Mouse (Mus musculus) cerebellum, adult 8-10 months (tissue): ENCODE results near the gene Gpr141.
A peak's percentile ranks its signal among the peaks of the same experiment; 100 is the strongest.

Experiments used
- DNase-seq: peaks from one replicate; pipeline ENCODE4 v3.0.0; 2022

Gpr141 gene

DNA sequence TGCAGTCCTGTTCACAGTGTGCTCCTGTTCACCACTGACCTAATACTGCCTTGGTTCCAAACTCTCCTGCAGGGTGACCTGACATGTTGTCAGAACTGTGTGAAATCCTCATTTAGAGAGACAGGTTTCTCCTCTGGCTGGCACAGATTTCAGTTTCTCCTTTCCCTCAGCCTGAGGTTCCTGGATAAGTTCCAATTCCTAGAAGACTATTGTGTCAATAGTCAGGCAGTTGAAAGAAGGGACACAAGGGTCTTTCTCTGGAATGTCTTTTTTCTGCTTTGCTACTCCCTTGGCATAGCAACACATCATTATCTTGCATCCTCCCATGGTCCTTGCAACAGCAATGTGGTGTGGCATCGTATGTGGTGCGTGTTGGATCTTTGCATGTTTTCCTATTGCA lies 106.9 kb downstream of the Gpr141 start:
- DNase-seq = no peak

DNA sequence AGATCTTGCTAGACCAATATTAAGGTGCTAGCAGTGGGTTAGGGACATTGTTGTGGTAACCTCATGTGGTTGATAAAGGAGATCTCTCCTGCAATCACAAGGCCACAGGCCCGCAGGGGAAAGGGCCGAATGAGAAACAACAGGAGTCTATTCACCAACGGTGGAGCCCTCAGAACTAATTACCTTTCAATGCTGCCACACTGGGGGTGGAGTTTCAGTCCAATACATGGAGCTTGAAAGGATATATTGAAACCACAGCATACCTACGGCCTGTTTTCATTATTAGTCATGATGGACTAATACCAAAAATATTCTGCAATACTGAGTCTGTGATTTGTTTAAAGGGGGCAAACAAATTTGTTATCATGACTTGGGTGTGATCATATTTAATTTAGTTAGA lies 120.3 kb downstream of the Gpr141 start:
- no peak for DNase-seq

DNA sequence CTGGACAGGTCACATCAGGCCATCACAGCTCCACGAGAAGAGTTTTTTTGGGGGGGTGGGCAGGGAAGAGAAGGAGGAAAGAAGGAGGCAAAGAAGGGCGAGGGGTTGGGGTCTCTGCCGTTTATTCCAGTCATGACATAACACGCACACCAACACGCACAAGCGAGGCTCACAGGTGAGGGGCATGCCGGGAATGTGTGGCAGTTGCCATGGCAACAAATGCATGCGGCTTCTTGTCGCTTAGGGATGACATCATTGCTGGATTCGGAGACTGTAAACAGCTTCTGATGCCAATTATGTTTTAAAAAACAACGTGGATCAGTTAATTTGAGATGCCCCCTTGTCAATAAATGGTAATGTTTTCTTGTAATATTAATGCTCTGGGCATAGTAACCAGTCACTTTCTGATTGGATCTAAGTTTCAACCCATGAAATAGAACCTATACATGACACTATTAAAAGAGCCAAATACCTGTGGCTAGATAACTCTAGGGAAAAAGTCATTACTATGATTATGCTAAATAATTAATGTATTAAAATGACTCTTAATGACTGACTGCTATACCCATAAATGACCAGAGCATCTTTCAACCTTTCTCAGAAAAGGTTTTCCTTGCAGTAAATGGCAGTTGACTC lies 122.5 kb downstream of the Gpr141 start:
- peak; percentile 6 for DNase-seq

DNA sequence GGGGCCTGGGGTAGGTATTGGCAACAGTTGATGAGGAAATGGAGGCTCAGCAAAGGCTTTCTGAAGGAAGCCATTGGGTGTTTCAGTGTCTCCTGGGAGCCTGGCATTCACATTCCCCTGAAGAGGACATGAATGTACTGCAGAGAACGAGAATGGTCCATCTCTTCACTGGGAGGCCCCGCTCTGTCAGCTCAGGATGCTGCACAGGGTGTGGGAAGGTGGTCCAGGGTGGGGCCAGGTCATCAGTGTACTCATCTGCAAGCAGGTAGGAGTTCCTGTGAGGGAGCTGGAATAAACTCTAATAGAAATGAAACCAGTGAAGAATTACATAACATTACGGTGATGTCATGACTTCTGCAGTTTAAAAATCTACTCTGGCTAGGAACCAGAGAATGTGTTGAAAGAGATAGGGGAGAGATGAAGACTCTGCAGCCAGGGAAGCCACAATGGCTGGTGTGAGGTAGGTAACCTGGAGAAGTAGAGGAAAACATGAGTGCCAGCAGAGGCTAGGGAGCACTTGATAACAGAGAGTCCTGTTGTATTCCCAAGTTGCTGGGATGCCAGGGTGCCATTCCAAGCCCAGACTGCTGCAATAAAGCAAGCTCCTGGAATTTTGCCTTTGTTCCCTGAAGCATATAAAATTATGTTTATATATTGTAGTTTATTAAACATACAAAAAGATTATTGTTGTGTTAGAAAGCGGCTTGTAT lies 123.2 kb downstream of the Gpr141 start:
- no peak for DNase-seq
